Mouse (Mus musculus) neural tube, embryonic 11.5 days (tissue): ENCODE measurements around the gene Nod2. TPM values are rescaled to one million over a fixed set of nuclear protein-coding genes. Genes with fewer than 3 reads are reported as not detected.

ENCODE experiments used
- ATAC-seq: fragments of 200-750 bp; cut with Nextera tagmentation; 2 replicates; pipeline ENCODE4 v1.8.0; 2017; ENCODE audit warnings: moderate number of reproducible peaks, mild to moderate bottlenecking, moderate TSS enrichment, moderate library complexity; ENCODE audit not compliant: insufficient read depth, low FRiP score, low TSS enrichment
- DNase-seq: peaks from one replicate; pipeline ENCODE4 v3.0.0-alpha.2; 2015; ENCODE audit warnings: low spot score
- H3K27ac ChIP-seq: fragments of 300-500 bp; sonication (generic); 2 replicates; pipeline ENCODE4 v1.5.1; 2014; ENCODE audit warnings: low read depth, mild to moderate bottlenecking, low read length
- H3K27me3 ChIP-seq: fragments of 300-500 bp; sonication (generic); 2 replicates; pipeline ENCODE4 v1.6.1; 2014; ENCODE audit warnings: mild to moderate bottlenecking, low read length, mixed read lengths; ENCODE audit not compliant: control insufficient read depth, insufficient read depth
- H3K36me3 ChIP-seq: fragments of 300-500 bp; sonication (generic); 2 replicates; pipeline ENCODE4 v1.6.1; 2014; ENCODE audit warnings: mild to moderate bottlenecking, low read length, moderate library complexity, mixed read lengths; ENCODE audit not compliant: control insufficient read depth, insufficient read depth
- H3K4me1 ChIP-seq: fragments of 300-500 bp; sonication (generic); 2 replicates; pipeline ENCODE4 v1.6.1; 2014; ENCODE audit warnings: low read length, mixed read lengths; ENCODE audit not compliant: control insufficient read depth, insufficient read depth
- H3K4me2 ChIP-seq: fragments of 300-500 bp; sonication (generic); 2 replicates; pipeline ENCODE4 v1.6.1; 2014; ENCODE audit warnings: low read depth, mild to moderate bottlenecking, moderate library complexity
- H3K4me3 ChIP-seq: fragments of 300-500 bp; sonication (generic); 2 replicates; pipeline ENCODE4 v1.5.1; 2014; ENCODE audit warnings: low read depth, low read length
- H3K9ac ChIP-seq: fragments of 300-500 bp; sonication (generic); 2 replicates; pipeline ENCODE4 v1.6.1; 2014; ENCODE audit warnings: mild to moderate bottlenecking, low read length
- H3K9me3 ChIP-seq: fragments of 300-500 bp; sonication (generic); 2 replicates; pipeline ENCODE4 v1.6.1; 2016; ENCODE audit warnings: low read length; ENCODE audit not compliant: control insufficient read depth
- WGBS: fragments of 180-500 bp; shearing (Covaris S2); extraction: QIAGEN DNeasy Blood & Tissue Kit; methylation state at CpG from one replicate; pipeline ENCODE4 v1.1.7; 2014; 5-methylcytosine and 5-hydroxymethylcytosine counted together
- polyA plus RNA-seq: library from polyadenylated mRNA; unstranded; fragments of >200 nt; fragmentation: Nextera tagmentation; extraction: Ambion mirVana; gene quantifications from 2 replicates; pipeline ENCODE4 v1.2.1, GENCODE M21; 2014

The Nod2 gene
- polyA plus RNA-seq, 1 experiment from 2014 or later, result 0.08 TPM

DNA sequence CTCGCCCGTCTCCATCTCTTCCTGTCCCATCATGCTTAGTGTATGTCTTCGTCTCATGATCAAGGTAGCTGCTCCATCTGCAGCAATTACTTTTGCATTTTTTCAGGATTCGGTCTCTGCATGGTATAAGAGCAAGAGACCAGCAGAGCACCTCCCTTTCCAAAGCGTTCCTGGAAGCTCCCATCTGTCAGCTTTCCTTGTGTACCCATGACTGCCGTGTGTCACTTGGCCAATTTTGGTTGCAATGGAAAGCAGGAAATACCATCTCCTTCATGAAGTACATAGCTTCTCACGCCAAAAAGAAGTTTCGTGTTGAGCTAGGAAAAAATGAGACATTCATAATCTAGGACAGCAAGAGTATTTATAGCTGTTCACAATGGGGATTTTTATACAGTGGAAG is 33.9 kb downstream of the Nod2 start:
- Histone ChIP-seq H3K27ac (no peak overlapping the region), H3K9me3 (no peaks in the 10 kb centered on the region), H3K9ac (no peak overlapping the region), H3K4me2 (no peak overlapping the region), H3K27me3 (no peaks in the 10 kb centered on the region), H3K4me1 (no peaks in the 10 kb centered on the region), H3K36me3 (no peaks in the 10 kb centered on the region), H3K4me3 (no peak overlapping the region)
- WGBS, result 90% methylated on average over 8 of the region's 8 CpGs
- DNase-seq, result no peak
- ATAC-seq, result no peak

DNA sequence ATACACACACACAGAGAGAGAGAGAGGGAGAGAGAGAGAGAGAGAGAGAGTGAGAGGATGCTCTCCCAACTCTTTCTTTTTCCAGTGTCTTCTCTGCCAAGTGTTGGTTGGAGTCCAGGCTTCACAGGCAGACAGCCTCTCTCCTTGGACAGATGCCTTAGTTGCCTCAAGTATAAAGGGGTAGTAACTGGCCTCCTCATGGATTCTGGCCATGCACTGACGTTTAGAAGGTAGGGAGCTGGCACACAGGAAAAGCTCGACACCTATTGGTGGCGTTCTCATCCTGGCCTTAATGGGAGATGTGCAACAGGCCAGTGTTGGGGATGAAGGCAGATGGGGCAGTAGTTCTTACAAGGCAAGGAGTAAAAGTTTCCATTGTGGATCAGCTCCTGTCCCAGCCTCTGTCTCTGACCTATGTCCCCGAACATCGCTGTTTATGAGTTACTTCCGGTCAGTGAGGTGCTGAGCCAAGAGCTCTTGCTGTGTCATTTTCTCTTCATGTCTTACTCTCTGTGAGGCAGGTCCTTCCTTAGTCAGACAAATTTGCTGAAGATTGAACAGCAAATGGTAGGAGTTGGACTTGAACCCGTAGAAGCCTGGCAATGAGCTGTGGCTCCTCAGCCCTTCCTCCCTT is 36.7 kb downstream of the Nod2 start:
- no peak overlapping the region for H3K9ac ChIP-seq
- H3K27me3 ChIP-seq, result no peaks in the 10 kb centered on the region
- H3K9me3 ChIP-seq, result no peaks in the 10 kb centered on the region
- H3K27ac ChIP-seq, result no peak overlapping the region
- H3K4me1 ChIP-seq, result no peaks in the 10 kb centered on the region
- H3K4me3 ChIP-seq, result no peak overlapping the region
- no peak overlapping the region for H3K4me2 ChIP-seq
- H3K36me3 ChIP-seq, result no peaks in the 10 kb centered on the region
- whole genome bisulfite sequencing, result 90% methylated on average over 7 of the region's 7 CpGs
- ATAC-seq (no peak), DNase-seq (no peak)

DNA sequence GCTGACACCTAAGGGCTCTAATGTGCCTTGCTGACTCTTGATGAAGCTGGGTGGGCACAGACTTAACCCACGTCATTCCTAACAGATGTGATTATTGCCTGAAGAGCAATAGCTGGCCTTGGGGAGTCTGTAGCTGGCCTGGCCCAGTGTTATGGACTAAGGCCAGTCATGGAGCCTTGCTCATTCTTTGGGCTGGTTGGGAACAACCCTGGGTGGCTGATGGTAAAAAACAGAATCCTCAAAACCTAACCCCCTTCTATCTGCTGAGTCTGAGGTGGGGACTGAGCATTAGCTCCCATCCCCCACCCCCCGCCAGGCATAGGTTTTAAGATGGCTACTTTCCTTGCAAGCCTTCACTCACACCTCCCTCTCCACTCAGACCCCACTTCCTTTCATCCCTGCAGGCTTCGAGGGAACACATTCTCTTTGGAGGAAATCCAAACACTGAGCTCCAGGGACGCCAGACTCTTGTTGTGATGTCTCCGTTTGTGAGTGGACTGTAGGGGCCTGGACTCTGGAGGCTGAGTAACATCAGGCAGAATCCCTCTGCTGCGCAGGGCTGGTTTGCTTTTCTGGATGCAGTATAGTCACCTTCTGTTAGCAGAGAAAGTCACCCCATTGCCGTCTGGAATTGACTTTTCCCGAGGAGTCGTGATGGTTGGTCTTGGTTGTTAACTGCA is 39.3 kb downstream of the Nod2 start:
- WGBS, result 65% methylated on average over 9 of the region's 9 CpGs
- DNase-seq (no peak), ATAC-seq (no peak)
- Histone ChIP-seq H3K4me1 (no peaks in the 10 kb centered on the region), H3K9ac (no peak overlapping the region), H3K9me3 (no peaks in the 10 kb centered on the region), H3K4me3 (no peak overlapping the region), H3K4me2 (no peak overlapping the region), H3K27me3 (no peaks in the 10 kb centered on the region), H3K27ac (no peak overlapping the region), H3K36me3 (no peaks in the 10 kb centered on the region)

- WGBS, result 84% methylated on average over 8 of the region's 8 CpGs
- no peak overlapping the region for H3K4me2 ChIP-seq
- H3K9ac ChIP-seq, result no peak overlapping the region
- H3K36me3 ChIP-seq, result no peaks in the 10 kb centered on the region
- H3K4me1 ChIP-seq, result no peaks in the 10 kb centered on the region
- ATAC-seq, result no peak
- no peak for DNase-seq
- H3K4me3 ChIP-seq, result no peak overlapping the region
- no peaks in the 10 kb centered on the region for H3K27me3 ChIP-seq
- H3K9me3 ChIP-seq, result no peaks in the 10 kb centered on the region
- H3K27ac ChIP-seq, result no peak overlapping the region
Measured at GRCm38 (mm10) chr8:88686906-88687235, 39.8 kb downstream of the Nod2 start.

GRCm38 (mm10) chr8:88689151-88689550 is 42.0 kb downstream of the Nod2 start:
- no peak overlapping the region for H3K27ac ChIP-seq
- H3K9ac ChIP-seq, result no peak overlapping the region
- H3K36me3 ChIP-seq, result no peaks in the 10 kb centered on the region
- ATAC-seq (no peak), DNase-seq (no peak)
- no peaks in the 10 kb centered on the region for H3K27me3 ChIP-seq
- no peaks in the 10 kb centered on the region for H3K9me3 ChIP-seq
- no peak overlapping the region for H3K4me3 ChIP-seq
- H3K4me1 ChIP-seq, result no peaks in the 10 kb centered on the region
- H3K4me2 ChIP-seq, result no peak overlapping the region
- 73% methylated on average over 6 of the region's 6 CpGs for WGBS

GRCm38 (mm10) chr8:88689891-88690290 is 42.8 kb downstream of the Nod2 start:
- DNase-seq (no peak), ATAC-seq (no peak)
- H3K4me3 ChIP-seq, result no peak overlapping the region
- H3K9me3 ChIP-seq, result no peaks in the 10 kb centered on the region
- H3K9ac ChIP-seq, result no peak overlapping the region
- H3K27me3 ChIP-seq, result no peaks in the 10 kb centered on the region
- WGBS, result 80% methylated on average over 6 of the region's 6 CpGs
- H3K27ac ChIP-seq, result no peak overlapping the region
- no peaks in the 10 kb centered on the region for H3K4me1 ChIP-seq
- H3K36me3 ChIP-seq, result no peaks in the 10 kb centered on the region
- no peak overlapping the region for H3K4me2 ChIP-seq

DNA sequence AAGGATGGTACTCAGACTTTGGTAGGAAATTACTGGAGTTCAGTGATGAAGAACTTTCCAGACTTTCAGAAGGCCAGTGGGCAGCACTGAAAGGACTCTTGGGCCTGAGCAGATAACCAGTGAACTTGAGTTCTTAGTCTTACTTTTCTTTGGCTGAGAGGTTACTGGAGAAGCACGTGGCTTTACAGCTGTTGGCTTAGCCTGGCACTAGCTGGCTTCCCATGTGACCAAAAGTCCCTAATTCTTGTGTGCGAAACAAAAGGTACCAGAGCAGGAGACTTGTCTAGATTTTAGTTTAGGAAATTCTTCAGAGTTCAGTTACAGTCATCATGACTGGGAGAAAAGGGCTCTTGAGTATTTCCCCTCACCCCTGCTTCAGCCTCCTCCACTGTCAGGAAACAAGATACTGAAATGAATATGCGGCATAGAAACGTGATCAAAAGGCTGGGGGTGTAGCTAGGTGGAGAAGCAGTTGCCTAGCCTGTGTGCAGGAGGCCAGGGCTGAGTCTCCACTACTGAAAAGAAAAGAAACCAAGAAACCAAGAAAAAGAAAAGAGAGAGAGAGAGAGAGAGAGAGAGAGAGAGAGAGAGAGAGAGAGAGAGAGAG is 44.3 kb downstream of the Nod2 start:
- Histone ChIP-seq H3K9me3 (no peaks in the 10 kb centered on the region), H3K4me3 (no peak overlapping the region), H3K4me2 (no peak overlapping the region), H3K36me3 (no peaks in the 10 kb centered on the region), H3K4me1 (no peaks in the 10 kb centered on the region), H3K27ac (no peak overlapping the region), H3K9ac (no peak overlapping the region), H3K27me3 (no peaks in the 10 kb centered on the region)
- no peak for ATAC-seq
- DNase-seq, result no peak
- WGBS, result 50% methylated on average over 4 of the region's 4 CpGs

- ATAC-seq, result no peak
- WGBS, result 46% methylated on average over 7 of the region's 7 CpGs
- no peak for DNase-seq
Measured at GRCm38 (mm10) chr8:88691961-88692360, 44.8 kb downstream of the Nod2 start.

GRCm38 (mm10) chr8:88692866-88693265 is 45.8 kb downstream of the Nod2 start:
- Histone ChIP-seq H3K9ac (no peak overlapping the region), H3K4me2 (no peak overlapping the region), H3K4me1 (0 out of 2 replicates have a peak, but pooled peaks cover 3% of the 10 kb centered on the region), H3K4me3 (no peak overlapping the region), H3K27me3 (no peaks in the 10 kb centered on the region), H3K36me3 (no peaks in the 10 kb centered on the region), H3K9me3 (no peaks in the 10 kb centered on the region), H3K27ac (no peak overlapping the region)
- no peak for DNase-seq
- WGBS, result 84% methylated on average over 6 of the region's 6 CpGs
- ATAC-seq, result no peak

More at GRCm38 (mm10) chr8:88691961-88692360, 44.8 kb downstream of the Nod2 start:
- Histone ChIP-seq H3K9ac (no peak overlapping the region), H3K27me3 (no peaks in the 10 kb centered on the region), H3K4me1 (no peaks in the 10 kb centered on the region), H3K27ac (no peak overlapping the region), H3K4me2 (no peak overlapping the region), H3K4me3 (no peak overlapping the region), H3K36me3 (no peaks in the 10 kb centered on the region), H3K9me3 (no peaks in the 10 kb centered on the region)
